Mouse (Mus musculus): ENCODE results near the gene Gm9112.
"Not testable (repeated sequence)": the region's sequence is repeated elsewhere in the genome, so short reads cannot be mapped to it uniquely, and the experiment has no call there.

The Gm9112 gene

DNA sequence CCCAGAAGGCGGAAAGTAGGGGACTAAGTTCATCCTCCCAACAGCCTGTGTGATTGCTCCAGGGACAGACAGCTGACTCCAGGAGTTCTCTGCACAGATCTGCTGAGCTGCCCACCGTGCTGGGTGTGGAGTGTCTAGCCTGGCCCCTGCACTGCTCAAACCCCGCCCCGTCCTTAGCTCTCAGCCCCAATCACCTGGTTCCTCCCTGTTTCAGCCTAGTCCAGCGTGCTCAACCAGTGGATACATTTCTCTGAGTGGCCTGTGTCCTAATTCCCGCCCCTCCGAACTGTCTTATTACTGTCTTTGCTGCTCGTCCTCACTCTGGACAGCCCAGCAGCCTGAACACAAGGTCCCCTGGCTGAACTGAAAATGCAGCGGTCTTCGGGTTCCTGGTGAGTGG, at the start of gene Gm9112, which contains the start of gene Dmrtc1b:
Gene Gm9112 (minus strand): TSS at position 101 of the 400 bp plus-strand sequence.
Gene Dmrtc1b (plus strand): TSS at position 331 of the 400 bp plus-strand sequence.
- not testable (repeated sequence) for DNase-seq (ENCODE audit: extremely low spot score, low read depth, low spot score)

GRCm38 (mm10) chrX:102724226-102724625, 16.8 kb upstream of the Gm9112 start:
- DNase-seq (ENCODE audit: extremely low spot score, low read depth, low spot score), result not testable (repeated sequence)

GRCm38 (mm10) chrX:102700636-102701035, 6.8 kb downstream of the Gm9112 start:
- not testable (repeated sequence) for DNase-seq (ENCODE audit: extremely low spot score, low read depth, low spot score)

GRCm38 (mm10) chrX:102689252-102689651, 18.2 kb downstream of the Gm9112 start:
- not testable (repeated sequence) for DNase-seq (ENCODE audit: extremely low spot score, low read depth, low spot score)

- not testable (repeated sequence) for DNase-seq (ENCODE audit: extremely low spot score, low read depth, low spot score)
These were observed 20.6 kb downstream of the Gm9112 start, which contains the start of gene Gm3880 for GRCm38 (mm10) chrX:102686872-102687271. TSS of gene Gm3880 (minus strand) at chrX:102686972.

DNA sequence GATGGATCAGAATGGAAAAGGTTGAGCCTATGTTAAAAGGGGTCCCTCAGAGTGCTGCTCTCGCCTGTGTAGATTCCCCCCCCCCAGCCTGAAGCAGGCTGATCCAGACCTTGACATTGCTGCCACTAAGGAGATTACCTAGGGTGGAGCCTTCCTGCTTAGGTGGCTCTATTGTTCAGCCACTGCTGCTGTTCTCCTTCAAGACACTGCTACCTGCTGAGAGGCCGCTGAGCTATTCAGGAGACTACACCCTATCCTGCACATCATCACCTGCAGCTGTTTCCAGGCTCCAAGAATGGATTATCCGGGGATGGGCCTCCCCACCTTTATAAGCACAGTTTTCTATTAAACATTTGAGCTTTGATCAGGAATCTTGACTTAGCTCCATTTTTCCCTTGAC, 22.7 kb downstream of the Gm9112 start:
- not testable (repeated sequence) for DNase-seq (ENCODE audit: extremely low spot score, low read depth, low spot score)

DNA sequence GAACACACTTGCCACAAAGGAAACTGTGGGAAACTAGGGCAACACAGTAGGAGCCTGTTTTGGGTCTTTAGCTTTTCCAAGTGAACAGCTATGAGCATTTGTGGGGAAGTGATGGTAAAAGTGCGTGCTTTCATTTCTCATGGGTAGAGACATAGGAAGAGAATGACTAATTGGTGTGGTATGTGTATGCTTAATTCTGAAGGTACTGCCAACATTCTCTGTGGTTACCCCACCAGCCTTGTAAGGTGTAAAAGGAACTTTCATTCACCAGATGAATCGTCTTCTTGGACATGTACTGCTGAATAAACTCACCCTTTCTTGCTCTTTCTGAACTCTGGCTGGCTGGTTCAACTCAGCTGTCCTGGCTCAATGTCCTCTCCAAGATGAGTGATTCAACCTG, 40.8 kb downstream of the Gm9112 start:
- no peak for DNase-seq (ENCODE audit: extremely low spot score, low read depth, low spot score)

DNA sequence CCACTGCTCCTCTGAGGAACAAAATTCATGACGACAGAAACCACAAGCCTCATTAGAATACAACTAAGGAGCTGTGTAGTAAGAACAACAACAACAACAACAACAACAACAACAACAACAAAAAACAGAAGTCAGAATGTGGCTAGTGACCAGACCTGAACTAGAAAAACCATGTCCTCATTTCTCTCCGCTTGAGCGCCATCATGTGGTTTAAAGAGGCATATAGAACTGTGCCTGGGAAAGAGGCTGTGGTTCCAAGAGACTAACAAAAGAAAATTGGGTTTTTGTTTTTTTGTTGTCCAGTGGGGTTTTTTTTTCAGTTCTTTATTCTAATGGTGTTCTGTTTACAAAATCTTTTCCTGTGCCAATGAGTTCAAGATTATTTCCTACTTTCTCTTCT, 46.7 kb downstream of the Gm9112 start:
- no peak for DNase-seq (ENCODE audit: extremely low spot score, low read depth, low spot score)
